Mouse (Mus musculus) midbrain, embryonic 14.5 days (tissue): ENCODE measurements at regions not wholly inside any gene's neighbourhood (a gene's known extent, or its start where the extent isn't known, plus 50 kb on each side); places are given as distances from the start of the nearest gene placed in this dataset.
A peak's percentile ranks its signal among the peaks of the same experiment; 100 is the strongest.
"Not testable (repeated sequence)": the region's sequence is repeated elsewhere in the genome, so short reads cannot be mapped to it uniquely, and the experiment has no call there.

ENCODE experiments used
- ATAC-seq: fragments of 200-750 bp; cut with Nextera tagmentation; 2 replicates; pipeline ENCODE4 v1.8.0; 2017; ENCODE audit warnings: moderate number of reproducible peaks, moderate library complexity; ENCODE audit not compliant: low FRiP score, low TSS enrichment
- DNase-seq: peaks from one replicate; pipeline ENCODE4 v3.0.0-alpha.2; 2015
- H3K27ac ChIP-seq: fragments of 300-500 bp; sonication (generic); replicated peaks from 2 replicates; pipeline ENCODE4 v1.5.1; 2014; ENCODE audit warnings: mild to moderate bottlenecking, low read depth, low read length, moderate library complexity
- H3K27me3 ChIP-seq: fragments of 300-500 bp; sonication (generic); 2 replicates; pipeline ENCODE4 v1.6.1; 2014; ENCODE audit warnings: low read length, control low read depth, mixed read lengths; ENCODE audit not compliant: control insufficient read depth, insufficient read depth
- H3K36me3 ChIP-seq: fragments of 300-500 bp; sonication (generic); 2 replicates; pipeline ENCODE4 v1.6.1; 2014; ENCODE audit warnings: low read length, control low read depth; ENCODE audit not compliant: control insufficient read depth, insufficient read depth
- H3K4me1 ChIP-seq: fragments of 300-500 bp; sonication (generic); 2 replicates; pipeline ENCODE4 v1.6.1; 2014; ENCODE audit warnings: mild to moderate bottlenecking, antibody characterized with exemption, low read length, control low read depth; ENCODE audit not compliant: control insufficient read depth, insufficient read depth
- H3K4me2 ChIP-seq: fragments of 300-500 bp; sonication (generic); 2 replicates; pipeline ENCODE4 v1.6.1; 2014; ENCODE audit warnings: mild to moderate bottlenecking, low read length, moderate library complexity
- H3K4me3 ChIP-seq: fragments of 300-500 bp; sonication (generic); replicated peaks from 2 replicates; pipeline ENCODE4 v1.5.1; 2014; ENCODE audit warnings: low read depth, low read length
- H3K9ac ChIP-seq: fragments of 300-500 bp; sonication (generic); replicated peaks from 2 replicates; pipeline ENCODE4 v1.6.1; 2014; ENCODE audit warnings: mild to moderate bottlenecking, low read length, moderate library complexity
- H3K9me3 ChIP-seq: fragments of 300-500 bp; sonication (generic); 2 replicates; pipeline ENCODE4 v1.6.1; 2016; ENCODE audit warnings: low read length, control low read depth, mixed read lengths; ENCODE audit not compliant: control insufficient read depth
- WGBS: fragments of 180-500 bp; shearing (Covaris S2); extraction: QIAGEN DNeasy Blood & Tissue Kit; methylation state at CpG from one replicate; pipeline ENCODE4 v1.1.7; 2014; 5-methylcytosine and 5-hydroxymethylcytosine counted together

DNA sequence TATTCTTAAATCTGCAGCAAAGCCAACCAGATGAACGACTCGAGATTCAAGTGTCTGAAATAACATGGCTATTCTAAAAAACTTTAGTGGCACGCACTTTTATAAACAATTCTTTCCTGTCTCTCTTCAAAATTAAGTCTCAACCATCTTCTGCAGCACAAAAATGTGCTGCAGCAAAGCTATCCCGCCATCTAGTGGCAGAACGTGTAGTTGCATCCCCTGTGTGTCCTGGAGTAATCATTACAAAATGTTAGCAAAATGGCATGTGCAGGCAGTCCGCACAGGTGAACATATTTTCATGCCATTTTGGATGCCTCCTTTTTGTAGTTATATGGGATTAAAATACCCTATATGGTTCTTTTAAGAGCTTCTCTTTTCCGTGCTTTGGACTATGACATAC is 293.1 kb upstream of the Slc7a14 start:
- Histone ChIP-seq H3K4me2 (no peak overlapping the region), H3K9ac (no peak overlapping the region), H3K9me3 (no peaks in the 10 kb centered on the region), H3K4me1 (no peaks in the 10 kb centered on the region), H3K27ac (no peak overlapping the region), H3K27me3 (no peaks in the 10 kb centered on the region), H3K36me3 (no peaks in the 10 kb centered on the region), H3K4me3 (no peak overlapping the region)
- ATAC-seq = peak; percentile 71; the same call in 1 of the 2 replicates
- peak; percentile 94 for DNase-seq
- WGBS = 26% methylated on average over 7 of the region's 7 CpGs

DNA sequence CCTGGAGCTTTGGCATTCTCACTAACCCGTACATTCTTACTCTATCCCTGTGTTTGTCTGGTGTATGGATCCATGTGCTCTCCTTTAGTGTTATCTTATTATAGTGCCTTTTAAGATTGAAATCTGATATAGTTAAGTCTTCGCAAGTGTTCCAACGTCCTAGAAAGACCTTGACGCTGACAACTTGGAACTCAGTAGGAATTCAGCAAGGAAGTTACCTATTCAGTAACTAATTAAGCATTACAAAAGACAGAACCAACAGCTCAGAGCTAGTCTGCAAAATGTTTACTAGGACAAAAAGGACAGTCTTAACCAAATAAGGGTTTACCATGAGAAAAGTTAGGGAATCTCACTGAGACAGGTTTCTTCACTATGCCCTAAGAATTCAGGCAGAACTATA is 286.4 kb upstream of the Slc7a14 start:
- not testable (repeated sequence) for H3K4me2 ChIP-seq, H3K9me3 ChIP-seq, H3K9ac ChIP-seq, H3K27me3 ChIP-seq, H3K36me3 ChIP-seq, H3K4me3 ChIP-seq, H3K27ac ChIP-seq, H3K4me1 ChIP-seq, ATAC-seq, DNase-seq
- 77% methylated on average over 4 of the region's 4 CpGs for WGBS

DNA sequence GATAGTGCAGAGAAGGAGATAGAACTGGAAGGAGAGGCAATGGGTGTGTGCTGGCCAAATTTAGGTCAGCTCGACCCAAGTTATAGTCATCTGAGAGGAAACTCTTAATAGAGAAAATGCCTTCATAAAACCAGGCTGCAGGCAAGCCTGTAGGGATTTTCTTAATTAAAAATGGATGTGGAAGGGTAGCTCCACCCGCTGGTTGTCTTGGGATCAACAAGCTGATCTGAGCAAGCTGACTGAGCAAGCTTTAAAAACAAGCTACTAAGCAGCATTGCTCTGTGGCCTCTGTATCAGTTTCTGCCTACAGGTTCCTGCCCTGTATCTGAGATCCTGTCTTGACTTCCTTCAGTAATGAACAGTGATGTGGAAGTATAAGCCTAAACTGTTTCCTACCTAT is 275.8 kb upstream of the Slc7a14 start:
- Histone ChIP-seq H3K9me3 (no peaks in the 10 kb centered on the region), H3K36me3 (no peaks in the 10 kb centered on the region), H3K4me3 (no peak overlapping the region), H3K9ac (no peak overlapping the region), H3K4me2 (no peak overlapping the region), H3K4me1 (no peaks in the 10 kb centered on the region), H3K27me3 (no peaks in the 10 kb centered on the region), H3K27ac (no peak overlapping the region)
- WGBS = 56% methylated on average over 2 of the region's 2 CpGs
- ATAC-seq = no peak
- DNase-seq = peak; percentile 25

DNA sequence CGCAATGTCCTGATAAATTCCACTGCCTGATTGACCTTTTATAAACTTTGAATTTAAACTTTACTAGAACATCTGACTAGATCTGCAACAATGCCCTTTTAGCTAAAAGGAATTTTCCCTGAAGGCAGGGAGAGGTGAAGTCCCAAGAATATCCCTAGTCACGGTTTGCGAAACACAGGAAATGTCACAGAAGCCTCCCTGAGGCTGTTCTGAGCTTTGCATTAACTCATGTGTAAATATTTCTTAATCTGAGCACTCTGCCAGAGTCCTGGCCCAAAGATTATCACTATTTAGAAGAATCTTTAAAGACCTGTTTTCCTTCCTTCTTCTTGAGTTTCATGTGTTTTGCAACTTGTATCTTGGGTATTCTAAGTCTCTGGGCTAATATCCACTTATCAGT is 263.7 kb upstream of the Slc7a14 start:
- no peak overlapping the region for H3K9ac ChIP-seq
- H3K27ac ChIP-seq = no peak overlapping the region
- no peak for DNase-seq
- no peak overlapping the region for H3K4me3 ChIP-seq
- H3K4me1 ChIP-seq = no peaks in the 10 kb centered on the region
- no peak for ATAC-seq
- H3K27me3 ChIP-seq = no peaks in the 10 kb centered on the region
- 96% methylated on average over 3 of the region's 3 CpGs for WGBS
- H3K4me2 ChIP-seq = no peak overlapping the region
- H3K9me3 ChIP-seq = peaks cover 3% of the 10 kb centered on the region; the same call in 1 of the 2 replicates
- H3K36me3 ChIP-seq = no peaks in the 10 kb centered on the region
